Mouse (Mus musculus) G1E (cell line): ENCODE measurements around the gene Aldh3b1.

ENCODE experiments used
- CTCF ChIP-seq: IDR thresholded peaks from 2 replicates; pipeline ENCODE4 v1.5.1; 2012; ENCODE audit warnings: low read depth, low read length, inconsistent platforms, mixed read lengths
- GATA2 ChIP-seq: IDR thresholded peaks from 2 replicates; pipeline ENCODE4 v1.6.1; 2012; ENCODE audit warnings: low read depth, low read length, inconsistent platforms, borderline replicate concordance
- TAL1 ChIP-seq: conservative IDR thresholded peaks from 2 replicates; pipeline ENCODE4 v1.6.1; 2012; ENCODE audit warnings: low read depth, low read length, inconsistent platforms, mixed read lengths

DNA sequence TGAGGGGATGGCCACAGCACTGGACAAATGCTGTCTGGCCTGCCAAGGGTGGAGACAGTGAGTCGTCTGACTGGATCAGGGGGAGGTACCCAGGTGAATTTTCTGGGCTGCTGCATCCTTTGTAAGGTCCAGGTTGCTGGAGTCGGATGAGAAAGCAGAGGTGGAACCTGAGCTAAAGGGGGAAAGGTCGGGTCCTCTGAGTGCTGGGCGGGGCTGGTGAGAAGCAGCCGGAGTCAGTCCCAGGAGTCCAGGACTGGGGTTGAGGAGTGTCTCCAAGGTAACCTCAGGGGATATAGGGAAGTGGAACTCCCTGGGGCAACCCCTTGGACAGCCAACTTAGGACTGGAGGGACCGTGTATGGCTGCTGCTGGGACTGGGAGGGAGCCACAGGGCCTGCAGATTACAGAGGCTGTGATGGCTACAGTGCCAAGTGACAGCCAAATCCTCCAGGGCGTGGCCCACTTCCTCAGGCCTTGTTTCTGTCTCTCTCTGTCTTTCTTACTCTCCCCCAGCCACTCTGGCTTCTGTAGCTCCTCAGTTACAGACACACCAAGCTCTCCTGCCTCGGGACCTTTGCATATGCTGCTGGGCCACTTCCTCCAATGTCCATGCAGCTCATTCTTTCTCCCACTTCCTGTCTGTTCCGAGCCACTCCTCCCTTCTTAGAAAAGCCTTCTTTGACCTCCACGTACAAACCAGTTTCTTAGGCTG is 6.8 kb downstream of the Aldh3b1 start:
- no peak for TF ChIP-seq TAL1
- TF ChIP-seq CTCF = no peak
- no peak for TF ChIP-seq GATA2
